Mouse (Mus musculus) MN1 (cell line): ENCODE results near the gene Sgsm1.
A peak's percentile ranks its signal among the peaks of the same experiment; 100 is the strongest.
"Not testable (repeated sequence)": the region's sequence is repeated elsewhere in the genome, so short reads cannot be mapped to it uniquely, and the experiment has no call there.

ENCODE experiments used
- DNase-seq: peaks from one replicate; pipeline ENCODE4 v3.0.0-alpha.2; 2016; ENCODE audit warnings: low spot score

Sgsm1 gene

DNA sequence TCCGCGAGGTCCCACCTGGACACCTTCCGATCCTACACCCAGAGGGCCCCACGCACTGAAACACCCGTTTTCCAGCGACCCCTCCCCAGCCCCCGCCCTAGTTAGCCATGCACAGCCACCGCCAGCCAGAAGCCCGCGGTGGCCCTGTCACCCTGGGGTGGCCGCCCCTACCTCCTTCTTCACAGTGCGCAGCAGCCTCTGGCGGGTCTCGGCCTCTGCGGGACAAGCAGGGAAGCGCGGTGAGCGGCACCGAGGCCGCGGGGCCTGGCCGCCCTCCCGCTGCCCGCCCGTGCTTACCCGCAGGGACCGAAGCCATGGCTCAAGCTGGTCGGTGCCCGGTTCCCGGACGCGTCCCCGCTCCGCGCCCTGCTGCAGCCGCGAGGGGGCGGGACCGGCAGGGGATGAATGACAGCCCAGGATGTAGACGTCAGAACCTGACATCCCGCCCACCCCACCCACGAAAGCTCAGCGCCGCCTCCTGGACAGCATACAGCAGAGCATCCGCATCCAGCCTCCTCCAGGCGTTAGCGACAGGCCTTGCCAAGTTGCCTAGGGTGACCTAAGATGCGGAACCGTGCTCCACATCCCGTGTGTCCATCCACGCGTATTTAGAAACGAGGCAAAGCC lies at the start of gene Sgsm1:
Gene Sgsm1 (minus strand): TSS at position 410 of the 627 bp plus-strand sequence.
- peak; percentile 94 for DNase-seq

DNA sequence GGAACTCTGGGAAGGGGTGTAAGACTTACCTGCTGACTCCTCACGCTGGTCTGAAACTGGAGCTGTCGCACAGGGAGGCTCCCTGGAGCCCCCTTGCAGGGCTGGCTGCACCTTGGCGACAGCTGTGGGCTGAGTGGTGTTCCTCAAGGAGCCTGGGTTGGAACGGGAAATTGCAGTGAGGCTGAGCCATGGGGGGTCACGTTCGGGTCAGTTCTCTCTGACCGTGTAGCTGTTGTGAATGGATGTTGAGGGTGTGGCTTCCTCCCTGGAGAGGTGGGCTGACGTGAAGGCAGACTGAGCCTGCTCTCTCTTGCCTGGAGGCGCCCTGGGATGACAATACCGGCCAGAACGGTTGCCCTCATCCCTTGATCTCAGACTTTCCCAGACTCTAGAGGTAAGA lies 48.2 kb upstream of the Sgsm1 start:
- DNase-seq: peak; percentile 55

DNA sequence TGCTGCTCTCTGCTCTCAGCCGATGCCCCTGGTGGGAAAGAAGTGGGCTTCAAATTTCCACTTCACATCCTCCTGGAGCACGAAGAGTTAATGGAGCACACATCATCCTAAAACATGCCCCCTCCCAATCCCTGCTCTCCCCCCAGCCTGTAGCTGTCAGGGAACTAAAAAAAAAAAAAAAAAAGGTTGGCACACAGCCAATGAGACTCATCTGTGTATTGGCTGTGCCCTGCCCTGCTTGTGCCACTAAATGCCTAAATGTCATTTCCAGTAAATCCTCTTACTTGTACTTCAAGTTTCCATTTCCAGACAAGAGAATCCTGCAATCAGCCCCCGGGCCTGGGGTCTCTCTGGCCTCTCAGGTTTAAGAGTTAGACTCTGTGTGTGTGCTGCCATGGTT lies 47.1 kb upstream of the Sgsm1 start:
- DNase-seq: peak; percentile 85

DNA sequence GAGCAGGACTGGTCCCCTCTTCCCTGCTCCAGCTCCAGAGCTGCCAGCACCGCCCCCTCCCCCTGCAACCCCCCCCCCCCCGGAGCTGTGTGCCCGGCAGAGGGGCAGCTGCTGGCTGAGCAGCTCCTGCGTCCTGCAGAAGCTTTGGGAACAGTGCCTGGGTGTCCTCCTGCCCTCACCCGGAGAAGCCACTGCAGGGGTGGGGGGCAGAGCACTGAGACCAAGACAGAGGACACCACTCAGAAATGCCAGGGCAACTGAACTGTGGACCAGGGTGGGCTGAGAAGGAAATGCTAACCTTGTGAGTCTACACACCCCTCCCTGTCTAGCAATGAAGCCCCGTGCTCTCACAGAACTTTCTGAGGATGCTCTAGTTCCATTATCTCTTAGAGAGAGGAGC lies 46.6 kb upstream of the Sgsm1 start, which contains the start of gene Aym1:
Gene Aym1 (plus strand): TSS at position 109 of the 400 bp plus-strand sequence.
- DNase-seq: no peak

DNA sequence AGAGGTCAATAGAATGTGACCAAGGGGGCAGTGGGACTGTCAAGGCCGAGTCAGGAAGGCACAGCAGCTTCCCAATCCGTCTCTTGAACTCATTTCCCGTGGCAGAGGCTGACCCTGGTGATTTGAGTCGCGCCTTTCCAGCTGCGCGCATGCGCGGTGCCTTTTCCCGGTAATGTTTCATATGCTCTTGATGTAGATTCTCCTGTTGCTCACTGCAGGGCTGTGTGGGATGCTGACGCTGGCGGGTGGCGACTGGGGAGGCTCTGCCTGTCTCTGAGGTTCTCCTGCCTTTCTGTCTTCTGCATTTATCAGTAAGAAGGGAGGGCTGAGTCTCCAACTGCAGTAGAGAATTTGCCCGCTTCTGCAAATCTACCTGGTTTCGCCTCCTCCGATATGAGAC lies 43.7 kb upstream of the Sgsm1 start:
- no peak for DNase-seq

DNA sequence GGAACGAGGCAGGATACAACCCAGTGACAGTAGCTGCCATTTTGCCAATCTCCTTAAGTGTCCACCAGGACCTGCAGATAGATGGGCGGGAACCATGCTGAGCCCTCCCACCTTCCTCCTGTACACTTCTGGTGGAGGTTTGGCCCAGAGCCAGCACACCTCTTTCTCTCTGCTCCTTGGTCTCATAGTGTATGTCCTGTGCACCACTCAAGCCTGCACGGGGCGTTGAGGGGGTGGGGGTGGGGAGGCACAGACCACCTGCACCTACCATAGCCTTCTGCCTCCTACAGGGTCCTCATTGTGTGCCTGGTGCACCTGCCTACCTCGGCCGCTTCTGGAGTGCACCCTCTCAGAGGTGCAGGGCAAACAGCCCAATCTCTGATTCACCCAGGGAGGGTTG lies 42.0 kb upstream of the Sgsm1 start:
- DNase-seq: no peak

DNA sequence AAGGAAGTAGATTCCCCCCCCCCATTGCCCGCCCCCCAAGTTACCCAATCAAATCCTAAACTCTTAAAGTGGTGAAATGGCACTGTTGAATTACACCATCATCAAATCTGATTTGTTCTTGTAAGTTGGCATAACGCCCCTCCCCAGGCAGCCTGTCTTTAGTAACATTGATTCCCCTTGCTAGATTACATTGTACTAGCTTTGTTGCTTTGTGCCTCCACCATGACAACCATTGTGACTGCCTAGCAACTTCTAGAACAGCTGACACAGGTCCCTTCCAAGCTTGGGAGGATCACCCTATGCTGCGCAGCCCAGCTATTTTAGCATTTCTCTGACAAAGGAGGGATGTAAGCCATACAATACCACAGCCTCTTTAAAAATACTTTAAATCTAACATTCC lies 41.2 kb upstream of the Sgsm1 start:
- no peak for DNase-seq

DNA sequence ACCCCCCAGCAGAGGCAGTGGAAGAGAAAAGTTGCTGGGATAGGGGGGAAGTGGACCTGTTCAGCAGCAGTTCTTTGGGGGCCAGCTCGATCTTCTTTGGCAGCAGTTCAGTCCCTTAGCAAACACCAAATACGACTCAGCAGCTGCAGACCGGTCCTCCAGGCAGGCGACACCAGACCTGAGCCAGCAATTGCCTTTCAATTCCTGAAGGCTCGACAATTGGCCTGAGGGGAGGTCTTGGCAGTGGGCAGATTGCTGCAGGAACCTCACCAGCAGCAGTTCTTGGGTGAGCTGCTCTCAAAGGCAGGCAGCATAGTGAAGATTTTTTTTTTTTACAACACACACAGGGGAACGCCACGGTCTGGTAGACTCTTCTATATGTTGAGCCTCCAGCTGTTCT lies 39.2 kb upstream of the Sgsm1 start:
- no peak for DNase-seq

DNA sequence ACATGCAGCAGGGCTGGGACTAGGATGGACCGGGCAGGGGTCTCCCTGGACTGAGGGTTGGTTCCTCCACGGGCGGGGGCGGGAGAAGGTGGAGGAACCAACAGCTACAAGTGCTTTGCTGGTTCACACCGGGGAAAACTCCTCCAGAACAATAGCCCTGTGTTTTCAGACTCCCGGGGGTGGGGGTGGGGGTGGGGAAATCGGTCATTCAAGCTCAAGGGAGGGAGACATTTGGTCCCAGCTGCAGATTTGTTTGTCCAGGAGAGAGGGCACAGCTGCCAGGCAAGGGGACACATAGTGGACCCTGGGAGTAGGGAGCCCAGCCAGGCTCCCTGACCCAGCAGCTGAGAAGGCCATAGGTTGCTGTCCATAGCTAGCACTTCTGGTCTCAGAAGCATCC lies 38.6 kb upstream of the Sgsm1 start:
- DNase-seq: no peak

DNA sequence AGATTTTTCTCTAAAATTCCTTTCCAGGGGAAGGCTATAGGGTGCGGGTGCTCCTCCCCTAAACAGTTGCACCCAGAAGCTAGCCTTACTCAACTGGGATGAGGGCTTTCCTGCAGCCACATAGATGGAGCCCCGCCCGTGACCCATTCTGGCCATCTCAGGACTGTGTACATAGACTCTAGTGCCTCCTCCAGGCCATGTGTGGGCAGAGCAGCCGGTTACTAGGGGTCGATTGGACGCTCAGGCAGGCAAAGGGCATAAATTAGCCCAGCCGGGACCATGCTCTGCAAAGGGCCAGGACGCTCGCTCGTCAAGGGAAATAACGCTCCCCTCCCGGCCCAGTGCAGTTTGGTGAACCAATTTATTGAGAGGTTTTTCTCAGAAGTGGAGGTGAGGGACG lies 38.0 kb upstream of the Sgsm1 start:
- DNase-seq: no peak

DNA sequence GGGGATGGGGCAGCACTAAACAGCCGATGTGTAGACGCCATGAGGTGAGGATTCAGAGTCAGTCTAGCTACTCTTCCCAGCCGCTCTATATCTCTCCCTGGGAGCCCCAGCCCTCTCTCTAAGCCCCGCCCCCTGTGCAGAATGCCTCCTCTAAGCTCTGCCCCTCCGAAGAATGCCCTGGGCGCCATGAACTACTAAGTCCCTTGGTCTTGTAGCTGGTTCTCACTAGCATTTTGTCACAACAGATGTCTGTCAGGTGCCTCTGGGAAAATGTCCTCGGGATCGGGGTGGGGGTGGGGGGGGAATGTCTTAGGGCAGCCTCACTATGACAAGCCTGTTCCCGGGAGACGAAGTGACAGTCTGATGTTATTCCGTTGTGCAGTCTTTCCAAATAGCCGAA lies 37.0 kb upstream of the Sgsm1 start:
- DNase-seq: no peak

DNA sequence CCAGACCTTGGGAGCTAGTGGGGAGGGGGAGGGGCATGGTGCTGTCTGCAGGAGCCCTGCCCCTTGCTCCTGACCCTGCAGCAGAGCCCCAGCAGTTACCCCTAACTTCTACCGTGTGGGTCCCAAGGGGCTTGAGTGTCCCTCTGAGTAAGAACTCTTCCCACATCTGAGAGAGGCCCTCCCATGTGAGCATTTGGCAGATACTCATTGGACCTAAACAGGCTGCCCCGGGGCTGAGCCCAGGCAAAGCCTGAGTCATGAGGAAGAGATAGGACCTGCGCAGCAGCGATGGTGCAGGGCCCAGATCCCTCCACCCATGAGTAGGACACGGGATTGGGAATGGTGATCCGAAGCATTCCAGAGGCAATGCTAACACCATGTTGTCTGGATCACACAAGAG lies 36.1 kb upstream of the Sgsm1 start:
- DNase-seq: not testable (repeated sequence)

DNA sequence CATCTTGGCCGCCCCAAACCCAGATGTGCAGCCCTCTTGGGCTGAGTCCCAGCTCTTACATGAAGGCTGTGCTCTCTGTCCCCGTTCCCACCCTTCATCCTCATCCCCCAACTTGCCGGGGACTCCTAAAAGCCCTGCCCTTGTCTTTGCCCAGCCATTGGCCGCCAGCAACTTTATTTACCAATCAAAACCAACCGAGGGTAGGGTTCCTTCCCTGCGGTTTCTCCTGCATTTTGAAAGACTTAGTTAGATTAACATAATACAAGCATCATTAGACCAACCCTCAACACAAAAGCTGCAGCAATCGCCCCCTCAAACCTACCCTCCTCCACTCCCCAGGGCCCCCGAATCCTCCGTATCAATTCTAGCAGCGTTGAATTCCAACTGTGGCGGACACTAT lies 35.2 kb upstream of the Sgsm1 start:
- DNase-seq: no peak

DNA sequence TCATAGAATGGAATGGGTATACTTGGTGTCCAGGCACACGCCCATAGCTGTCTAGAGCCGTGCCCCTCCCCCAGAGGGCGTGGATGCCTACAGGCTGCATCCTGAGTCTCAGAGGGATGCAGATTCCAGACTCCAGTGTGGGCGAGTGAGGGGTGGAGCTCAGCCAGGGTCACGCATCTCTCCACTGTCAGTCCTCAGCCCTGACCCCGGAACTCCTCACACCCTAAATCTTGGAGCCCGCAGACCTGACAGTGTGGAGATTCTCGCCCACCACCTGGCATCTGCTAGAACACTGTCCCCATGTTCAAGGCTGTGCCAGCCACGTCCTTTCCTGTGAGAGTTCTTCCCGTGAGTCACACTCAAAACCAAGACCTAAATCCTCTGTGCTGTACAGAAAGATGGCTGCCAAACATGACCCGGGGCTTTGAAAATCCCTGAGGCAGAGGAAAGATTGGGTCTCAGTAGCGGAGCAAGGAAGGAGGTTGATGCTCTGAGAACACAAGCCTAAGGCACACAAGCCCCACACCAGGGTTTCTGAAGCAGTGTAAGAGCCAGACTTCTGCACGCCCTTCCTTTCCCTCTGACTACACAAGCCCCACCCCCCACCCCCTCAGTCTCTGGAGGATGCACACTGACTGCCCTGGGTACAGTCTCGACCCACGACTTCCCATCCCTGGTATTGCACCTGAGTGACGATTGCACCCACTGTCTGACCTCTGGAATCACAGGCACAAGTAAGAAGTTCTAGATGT lies 34.2 kb upstream of the Sgsm1 start:
- peak; percentile 63 for DNase-seq

DNA sequence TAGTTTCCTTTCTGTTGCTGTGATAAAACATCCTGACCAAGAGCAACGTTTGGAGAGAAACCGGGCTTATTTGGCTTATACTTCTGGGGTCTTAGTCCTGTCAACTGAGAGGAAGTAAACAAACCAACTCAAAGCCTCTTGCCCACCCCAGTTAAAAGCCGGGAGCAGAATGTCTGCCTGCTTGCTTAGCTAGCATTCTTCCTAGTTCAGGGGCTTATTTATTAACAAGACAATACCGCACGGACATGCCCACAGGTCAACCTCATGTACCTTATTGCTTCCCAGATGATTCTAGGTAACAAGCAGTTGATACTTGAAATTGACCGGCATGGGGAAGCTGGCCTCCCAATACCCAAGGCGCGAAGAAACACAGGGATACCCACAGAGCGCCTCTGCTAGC lies 25.7 kb upstream of the Sgsm1 start:
- DNase-seq: no peak

DNA sequence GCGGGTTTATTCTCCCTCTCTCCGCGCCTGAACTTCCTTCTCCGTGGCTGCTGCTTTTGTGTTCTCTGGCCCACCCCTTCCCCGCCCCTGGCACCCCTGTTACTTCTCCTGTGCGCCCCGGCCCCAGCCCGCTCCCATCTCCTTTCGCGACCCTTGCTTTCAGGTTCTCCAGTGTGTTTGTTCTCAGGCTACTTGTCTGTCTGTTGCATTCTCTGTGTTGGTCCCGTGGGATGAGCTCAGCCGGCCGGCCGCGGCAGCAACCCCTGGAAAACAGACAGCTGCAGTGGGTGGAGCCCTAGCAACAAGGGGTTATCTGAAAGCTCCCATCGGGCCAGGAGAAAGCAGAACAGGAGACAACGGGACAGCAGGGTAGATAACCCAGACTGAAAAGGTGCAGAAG lies 25.1 kb upstream of the Sgsm1 start:
- peak; percentile 87 for DNase-seq

DNA sequence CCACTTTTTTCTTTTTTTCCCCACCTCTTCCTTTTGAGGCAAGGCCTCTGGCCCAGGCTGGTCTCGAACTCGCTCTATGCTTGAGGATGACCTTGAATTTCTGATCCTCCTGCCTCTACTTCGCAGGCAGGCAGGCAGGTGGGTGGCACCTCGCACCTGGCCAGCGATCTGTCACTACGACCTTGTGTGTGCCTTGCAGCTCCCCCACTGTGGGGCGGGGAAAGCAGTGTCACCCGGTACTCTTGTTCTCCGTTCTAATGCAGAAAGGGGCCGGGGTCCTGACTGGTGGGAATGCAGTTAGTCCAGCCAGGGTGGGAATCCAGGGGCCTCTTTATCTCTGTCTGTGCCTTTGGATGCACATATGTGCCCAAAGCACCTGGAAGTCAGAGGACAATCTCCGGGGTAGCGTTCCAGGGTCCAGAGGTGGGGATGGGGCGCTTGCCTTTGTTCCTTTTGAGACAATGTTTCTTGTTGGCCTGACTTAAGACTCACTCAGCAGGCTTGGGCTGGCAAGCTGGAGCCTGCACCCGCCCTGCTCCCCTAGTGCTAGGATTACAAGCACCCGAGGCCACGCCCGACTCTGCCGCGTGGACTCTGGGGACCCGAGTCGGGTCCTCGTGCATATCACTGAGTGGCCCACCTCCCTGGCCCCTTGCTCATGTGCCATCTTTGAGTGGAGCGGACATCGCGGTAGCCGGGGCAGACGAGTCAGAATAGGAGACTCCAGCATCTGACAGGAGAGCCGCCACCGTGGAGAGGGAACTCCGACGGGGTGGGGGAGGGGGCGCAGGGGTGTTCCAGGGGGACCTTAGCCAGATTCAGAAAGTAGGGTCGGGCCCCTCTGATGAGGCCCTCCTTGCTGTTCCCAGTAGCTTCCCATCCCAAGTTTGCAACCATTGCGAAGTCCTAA lies 24.3 kb upstream of the Sgsm1 start:
- peak; percentile 71 for DNase-seq

DNA sequence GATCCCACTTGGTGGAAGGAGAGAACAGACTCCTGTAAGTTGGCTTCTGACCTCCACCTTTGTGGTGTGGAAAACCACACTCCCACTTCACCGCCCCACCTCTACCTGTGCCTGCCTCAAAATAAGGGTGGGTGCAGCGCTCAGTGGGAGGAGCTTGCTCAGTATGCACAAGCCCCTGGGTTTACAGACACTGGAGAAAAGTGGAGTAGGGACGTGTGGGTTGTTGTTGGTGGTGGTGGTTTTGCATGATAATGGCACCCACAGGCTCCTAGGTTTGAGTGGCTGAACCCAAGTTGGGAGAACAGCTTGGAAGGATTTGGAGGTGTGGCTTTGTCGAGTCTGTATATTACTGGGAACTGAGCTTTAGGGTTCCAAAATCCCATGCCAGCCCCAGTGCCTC lies 22.3 kb upstream of the Sgsm1 start:
- no peak for DNase-seq

DNA sequence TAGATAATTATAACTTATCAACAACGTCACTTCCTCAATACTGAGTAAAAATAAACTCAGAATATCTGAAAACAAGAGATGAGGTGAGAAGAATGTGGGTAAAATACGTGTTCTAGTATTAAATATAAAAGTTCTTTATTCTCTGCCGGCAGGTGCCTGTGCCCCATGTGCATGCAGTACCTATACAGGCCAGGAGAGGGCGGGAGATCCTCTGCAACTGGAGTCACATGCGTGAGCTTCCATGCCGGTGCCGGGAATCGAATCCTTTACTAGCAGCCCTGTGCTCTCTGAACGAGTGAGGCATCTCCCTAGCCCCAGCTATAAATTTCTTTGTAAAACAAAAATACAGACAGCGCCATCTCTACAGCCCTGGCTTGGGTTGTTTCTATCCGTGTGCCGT lies 21.7 kb upstream of the Sgsm1 start:
- no peak for DNase-seq

DNA sequence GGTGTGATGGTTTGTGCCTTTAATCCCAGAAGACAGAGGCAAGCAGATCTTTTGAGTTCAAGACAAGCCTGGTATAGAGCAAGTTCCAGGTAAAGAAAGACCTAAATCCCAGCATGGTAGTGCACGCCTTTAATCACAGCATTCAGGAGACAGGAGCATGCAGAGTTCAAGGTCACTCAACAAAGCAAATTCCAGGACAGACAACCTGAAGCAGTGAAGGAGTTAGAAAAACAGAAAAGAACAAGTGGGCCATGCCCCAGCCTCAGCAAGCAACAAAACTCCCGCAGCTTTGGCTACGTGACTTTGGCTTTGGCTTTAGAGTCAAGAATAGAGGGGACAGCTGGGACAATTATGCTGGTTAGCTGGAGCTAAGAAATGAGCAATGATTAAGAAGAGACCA lies 19.6 kb upstream of the Sgsm1 start:
- no peak for DNase-seq

DNA sequence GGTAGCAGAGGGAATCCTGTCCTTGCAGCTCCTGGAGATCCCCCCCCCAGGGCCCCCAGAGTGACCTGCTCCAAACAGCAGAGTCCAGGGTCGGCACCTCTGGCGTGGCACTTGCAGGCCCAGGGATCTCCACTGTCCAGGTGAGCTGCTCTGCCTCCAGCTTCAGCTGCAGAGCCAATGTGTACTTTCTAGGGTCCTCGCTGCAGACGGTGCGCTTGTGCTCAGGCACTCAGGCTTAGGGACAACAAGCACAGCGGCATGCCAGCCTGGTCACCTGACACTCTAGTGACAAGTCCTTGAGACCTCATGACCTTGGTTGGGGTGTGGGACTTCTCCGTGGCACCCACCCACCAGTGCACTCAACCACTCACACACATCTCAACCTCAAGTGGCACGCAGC lies 18.9 kb upstream of the Sgsm1 start:
- DNase-seq: no peak

DNA sequence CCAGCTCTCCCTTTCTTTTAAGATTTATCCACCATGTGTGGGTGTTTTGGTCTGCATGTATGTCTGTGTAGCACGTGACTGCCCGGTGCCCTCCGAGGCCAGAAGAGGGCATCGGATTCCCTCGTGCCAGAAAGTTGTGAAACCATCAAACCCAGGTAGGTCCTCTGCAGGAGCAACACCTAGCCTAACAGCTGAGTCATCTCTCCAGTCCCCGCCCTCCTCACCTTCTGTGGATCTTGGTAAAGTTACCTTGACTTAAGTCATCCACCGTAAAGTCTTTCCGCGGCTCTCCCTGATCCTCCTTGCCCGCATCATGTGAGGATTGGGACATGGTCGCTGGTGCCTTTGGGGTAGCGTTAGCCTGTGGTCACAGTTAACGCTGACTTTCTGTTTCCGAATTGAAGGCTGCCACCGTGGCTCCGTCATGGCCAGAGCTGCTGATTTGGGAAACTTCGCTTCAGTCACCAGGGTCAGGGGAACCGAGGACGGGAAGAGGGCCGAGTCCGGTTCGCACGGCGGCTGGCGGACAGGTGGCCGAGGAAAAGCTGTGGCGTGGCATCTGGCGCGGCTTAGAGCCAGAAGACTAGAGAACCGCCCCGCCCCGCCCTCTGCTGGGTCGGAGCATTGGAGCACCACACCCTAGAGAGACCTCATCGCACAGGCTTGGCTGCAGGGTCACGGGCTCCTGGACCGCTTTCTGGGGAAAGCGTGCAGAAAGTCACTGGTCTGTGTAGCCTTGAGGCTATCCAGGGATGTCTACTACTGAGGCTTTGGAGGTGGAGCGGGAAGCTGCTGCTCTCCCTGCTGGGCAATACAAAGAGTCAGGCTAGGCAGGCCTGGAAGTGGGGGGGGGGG lies 13.4 kb upstream of the Sgsm1 start:
- DNase-seq: peak; percentile 93
